Mouse (Mus musculus) embryonic facial prominence, embryonic 12.5 days (tissue): ENCODE measurements around the gene Spry1. TPM values are rescaled to one million over a fixed set of nuclear protein-coding genes. Genes with fewer than 3 reads are reported as not detected.

Source experiments
- ATAC-seq: fragments of 200-750 bp; cut with Nextera tagmentation; 2 replicates; pipeline ENCODE4 v1.8.0; 2017; ENCODE audit not compliant: insufficient number of reproducible peaks, insufficient read depth, low FRiP score, low TSS enrichment
- H3K27ac ChIP-seq: fragments of 300-500 bp; sonication (generic); 2 replicates; pipeline ENCODE4 v1.5.1; 2016; ENCODE audit warnings: mild to moderate bottlenecking
- H3K27me3 ChIP-seq: fragments of 300-500 bp; sonication (generic); 2 replicates; pipeline ENCODE4 v1.6.1; 2016; ENCODE audit warnings: mild to moderate bottlenecking, moderate library complexity
- H3K36me3 ChIP-seq: fragments of 300-500 bp; sonication (generic); 2 replicates; pipeline ENCODE4 v1.6.1; 2016; ENCODE audit warnings: mild to moderate bottlenecking
- H3K4me1 ChIP-seq: fragments of 300-500 bp; sonication (generic); 2 replicates; pipeline ENCODE4 v1.6.1; 2016
- H3K4me2 ChIP-seq: fragments of 300-500 bp; sonication (generic); replicated peaks from 2 replicates; pipeline ENCODE4 v1.6.1; 2016; ENCODE audit warnings: mild to moderate bottlenecking, moderate library complexity
- H3K4me3 ChIP-seq: fragments of 300-500 bp; sonication (generic); 2 replicates; pipeline ENCODE4 v1.5.1; 2016; ENCODE audit warnings: mild to moderate bottlenecking
- H3K9ac ChIP-seq: fragments of 300-500 bp; sonication (generic); 2 replicates; pipeline ENCODE4 v1.6.1; 2016; ENCODE audit warnings: mild to moderate bottlenecking, moderate library complexity
- H3K9me3 ChIP-seq: fragments of 300-500 bp; sonication (generic); 2 replicates; pipeline ENCODE4 v1.6.1; 2016; ENCODE audit warnings: mild to moderate bottlenecking, moderate library complexity
- WGBS: fragments of 180-500 bp; shearing (Covaris S2); methylation state at CpG from one replicate; pipeline ENCODE4 v1.1.7; 2016; 5-methylcytosine and 5-hydroxymethylcytosine counted together
- polyA plus RNA-seq: library from polyadenylated mRNA; unstranded; fragments of >200 nt; fragmentation: Nextera tagmentation; extraction: Ambion mirVana; gene quantifications from 2 replicates; pipeline ENCODE4 v1.2.1, GENCODE M21; 2016

Spry1 gene
- polyA plus RNA-seq, 1 experiment from 2014 or later, result 13.6 TPM

DNA sequence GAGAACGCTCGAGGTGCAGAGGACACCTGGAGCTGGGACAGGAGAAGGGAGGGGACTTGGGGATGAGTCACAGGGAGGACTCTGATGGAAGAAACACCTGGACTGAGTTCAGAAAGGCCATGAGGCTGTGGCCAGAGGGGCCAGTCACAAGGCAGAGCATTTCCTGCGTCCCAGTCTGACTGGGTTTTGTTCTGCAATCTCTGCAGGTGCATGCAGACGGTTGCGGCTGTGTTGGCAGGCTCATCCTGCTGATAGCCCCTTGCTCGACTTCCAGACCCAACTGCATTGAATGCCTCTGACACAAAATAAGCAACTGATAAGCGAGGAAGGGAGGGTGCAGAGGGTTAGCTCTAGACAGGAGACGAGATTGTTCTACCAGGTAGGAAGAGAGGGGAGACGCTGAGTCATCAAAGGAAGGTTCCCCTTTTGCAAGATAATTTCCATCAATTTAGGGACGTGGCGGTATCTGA lies 35.3 kb downstream of the Spry1 start:
- Histone ChIP-seq H3K4me3 (no peak overlapping the region), H3K4me1 (peaks cover 20% of the 10 kb centered on the region), H3K9me3 (no peaks in the 10 kb centered on the region), H3K36me3 (no peaks in the 10 kb centered on the region), H3K4me2 (no peak overlapping the region), H3K9ac (no peak overlapping the region), H3K27me3 (0 out of 2 replicates have a peak, but pooled peaks cover 3% of the 10 kb centered on the region), H3K27ac (no peak overlapping the region)
- ATAC-seq, result no peak
- WGBS, result 83% methylated on average over 11 of the region's 11 CpGs

GRCm38 (mm10) chr3:37676291-37676690 lies 36.5 kb downstream of the Spry1 start:
- Histone ChIP-seq H3K4me1 (peaks cover 20% of the 10 kb centered on the region), H3K4me3 (no peak overlapping the region), H3K9ac (no peak overlapping the region), H3K36me3 (no peaks in the 10 kb centered on the region), H3K27me3 (0 out of 2 replicates have a peak, but pooled peaks cover 6% of the 10 kb centered on the region), H3K27ac (no peak overlapping the region), H3K4me2 (no peak overlapping the region), H3K9me3 (no peaks in the 10 kb centered on the region)
- ATAC-seq, result no peak
- 78% methylated on average over 8 of the region's 8 CpGs for WGBS

- Histone ChIP-seq H3K4me1 (peaks cover 5% of the 10 kb centered on the region), H3K9ac (no peak overlapping the region), H3K9me3 (no peaks in the 10 kb centered on the region), H3K4me2 (no peak overlapping the region), H3K27ac (no peak overlapping the region), H3K36me3 (no peaks in the 10 kb centered on the region), H3K4me3 (no peak overlapping the region), H3K27me3 (no peaks in the 10 kb centered on the region)
- no peak for ATAC-seq
- 40% methylated on average over 7 of the region's 7 CpGs for WGBS
Observed at GRCm38 (mm10) chr3:37686219-37686618, 46.5 kb downstream of the Spry1 start.

DNA sequence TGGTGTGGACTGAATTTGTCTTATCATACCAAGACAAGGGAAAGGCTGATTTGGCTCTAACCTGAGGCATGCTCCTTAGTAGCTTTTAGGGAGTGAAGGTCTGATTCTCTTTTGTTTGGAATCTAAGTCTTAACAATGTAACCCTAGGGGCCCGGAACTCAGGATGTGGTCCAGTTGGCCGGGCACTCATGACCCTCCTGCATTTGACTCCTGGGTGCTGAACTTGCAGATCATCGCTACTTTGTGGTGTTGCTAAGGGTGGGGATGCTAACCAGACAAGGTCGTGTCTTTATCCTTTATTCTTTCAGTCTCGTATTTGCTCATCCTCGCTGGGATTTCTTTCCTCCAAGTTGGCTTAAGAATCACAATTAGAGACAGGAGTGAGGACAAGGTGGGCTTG lies 47.0 kb downstream of the Spry1 start:
- no peak overlapping the region for H3K27ac ChIP-seq
- peaks cover 5% of the 10 kb centered on the region for H3K4me1 ChIP-seq
- H3K36me3 ChIP-seq, result no peaks in the 10 kb centered on the region
- peak overlapping the region; percentile 54 for H3K4me2 ChIP-seq
- no peak for ATAC-seq
- WGBS, result 21% methylated on average over 6 of the region's 6 CpGs
- no peaks in the 10 kb centered on the region for H3K9me3 ChIP-seq
- peak overlapping the region; percentile 8; the same call in 1 of the 2 replicates for H3K9ac ChIP-seq
- H3K4me3 ChIP-seq, result peak overlapping the region; percentile 22
- no peaks in the 10 kb centered on the region for H3K27me3 ChIP-seq

GRCm38 (mm10) chr3:37687158-37687980 lies 47.6 kb downstream of the Spry1 start:
- peak; percentile 52; the same call in 1 of the 2 replicates for ATAC-seq
- peak overlapping the region; percentile 22 for H3K4me3 ChIP-seq
- peak overlapping the region; percentile 54 for H3K4me2 ChIP-seq
- H3K9me3 ChIP-seq, result no peaks in the 10 kb centered on the region
- no peaks in the 10 kb centered on the region for H3K36me3 ChIP-seq
- no peaks in the 10 kb centered on the region for H3K27me3 ChIP-seq
- H3K27ac ChIP-seq, result no peak overlapping the region
- 26% methylated on average over 28 of the region's 28 CpGs for WGBS
- H3K9ac ChIP-seq, result peak overlapping the region; percentile 8; the same call in 1 of the 2 replicates
- H3K4me1 ChIP-seq, result peaks cover 5% of the 10 kb centered on the region

DNA sequence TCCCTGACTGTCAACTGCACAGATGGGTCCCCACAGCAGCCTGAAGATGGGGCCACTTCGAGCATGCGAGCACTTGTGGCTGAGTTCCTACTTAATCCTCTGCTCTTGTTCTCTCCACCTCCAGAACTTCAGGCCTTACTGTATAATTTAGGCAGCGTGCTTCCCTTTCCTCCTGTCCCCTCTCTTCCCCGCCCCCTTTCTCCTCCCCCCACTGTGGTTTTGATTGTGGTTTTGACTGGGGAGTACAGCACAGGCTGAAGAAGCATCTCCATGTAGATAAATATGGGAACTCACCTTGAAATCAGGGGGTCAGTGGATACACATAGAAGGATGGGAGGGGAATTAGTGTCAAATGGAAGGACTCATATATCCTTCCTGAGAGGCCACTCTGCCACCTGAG lies 53.2 kb downstream of the Spry1 start:
- H3K36me3 ChIP-seq, result no peaks in the 10 kb centered on the region
- no peak overlapping the region for H3K27ac ChIP-seq
- H3K4me3 ChIP-seq, result no peak overlapping the region
- ATAC-seq, result 0 out of 2 replicates have a peak, but pooled peaks have one; percentile 41
- no peaks in the 10 kb centered on the region for H3K4me1 ChIP-seq
- H3K9ac ChIP-seq, result no peak overlapping the region
- H3K27me3 ChIP-seq, result no peaks in the 10 kb centered on the region
- H3K9me3 ChIP-seq, result no peaks in the 10 kb centered on the region
- WGBS, result 67% methylated on average over 4 of the region's 4 CpGs
- H3K4me2 ChIP-seq, result no peak overlapping the region

- Histone ChIP-seq H3K9ac (no peak overlapping the region), H3K4me3 (no peak overlapping the region), H3K4me1 (no peaks in the 10 kb centered on the region), H3K36me3 (no peaks in the 10 kb centered on the region), H3K27ac (no peak overlapping the region), H3K4me2 (no peak overlapping the region), H3K27me3 (no peaks in the 10 kb centered on the region), H3K9me3 (no peaks in the 10 kb centered on the region)
- 87% methylated on average over 8 of the region's 8 CpGs for whole genome bisulfite sequencing
- no peak for ATAC-seq
Observed at GRCm38 (mm10) chr3:37693552-37693951, 53.8 kb downstream of the Spry1 start.

Other genes starting within 250 kb of the Spry1 start
- 50.0 and 50.7 TPM in 2 replicates for gene Spata5, start 220.1 kb upstream of the Spry1 start, polyA plus RNA-seq
- gene Nudt6, start 219.7 kb upstream of the Spry1 start, polyA plus RNA-seq, result 4.7 and 4.9 TPM in 2 replicates
- gene Gm5148, start 84.5 kb downstream of the Spry1 start, polyA plus RNA-seq, result 4.3 and 5.2 TPM in 2 replicates